Mouse (Mus musculus): ENCODE measurements at regions not wholly inside any gene's neighbourhood (a gene's known extent, or its start where the extent isn't known, plus 50 kb on each side); places are given as distances from the start of the nearest gene placed in this dataset.
A peak's percentile ranks its signal among the peaks of the same experiment; 100 is the strongest.

DNA sequence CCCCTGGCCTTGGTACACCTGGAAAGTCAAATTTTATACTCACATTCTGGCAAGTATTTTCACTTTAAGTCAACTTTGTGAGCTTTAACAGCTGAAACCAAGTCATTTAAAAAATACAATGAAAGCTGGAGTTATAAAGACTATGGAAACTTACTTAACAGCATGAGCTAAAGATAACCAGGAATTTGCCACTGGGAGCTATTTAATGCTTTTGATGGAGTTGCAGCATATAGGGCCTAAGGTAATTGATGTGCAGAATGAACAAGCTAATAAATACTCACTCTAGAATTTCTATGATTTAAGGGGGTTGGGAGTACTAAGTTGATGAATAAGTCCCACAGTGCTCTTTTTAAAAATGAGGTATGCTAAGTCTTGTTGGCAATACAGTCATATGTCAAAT lies 463.5 kb upstream of the Dmac1 start:
- no peak for DNase-seq (ENCODE audit: extremely low read depth, low read depth)

DNA sequence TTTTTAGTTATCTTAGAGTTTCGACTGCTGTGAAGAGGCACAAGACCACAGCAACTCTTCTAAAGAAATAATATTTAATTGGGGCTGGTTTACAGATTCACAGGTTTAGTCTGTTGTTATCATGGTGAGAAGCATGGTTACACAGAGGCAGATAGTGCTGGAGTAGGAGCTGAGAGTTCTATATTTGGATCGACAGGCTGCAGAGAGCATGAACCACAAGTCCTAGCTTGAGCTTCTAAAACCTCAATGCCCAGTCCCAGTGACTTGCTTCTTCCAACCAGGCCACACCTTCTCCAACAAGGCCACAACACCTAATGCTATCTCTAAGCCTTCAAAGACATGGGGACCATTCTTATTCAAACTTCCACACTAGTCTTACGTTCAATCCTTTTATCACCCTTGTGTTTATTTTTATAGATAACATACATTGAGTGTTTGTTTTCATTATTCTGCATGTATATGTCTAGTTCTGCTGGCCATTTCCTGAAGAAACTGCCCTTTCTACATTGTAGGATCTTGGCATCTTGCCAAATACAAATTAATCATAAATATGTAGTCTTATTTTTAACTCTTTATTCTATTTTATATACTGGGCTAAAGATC lies 452.8 kb upstream of the Dmac1 start:
- DNase-seq (ENCODE audit: extremely low read depth, low read depth): no peak

DNA sequence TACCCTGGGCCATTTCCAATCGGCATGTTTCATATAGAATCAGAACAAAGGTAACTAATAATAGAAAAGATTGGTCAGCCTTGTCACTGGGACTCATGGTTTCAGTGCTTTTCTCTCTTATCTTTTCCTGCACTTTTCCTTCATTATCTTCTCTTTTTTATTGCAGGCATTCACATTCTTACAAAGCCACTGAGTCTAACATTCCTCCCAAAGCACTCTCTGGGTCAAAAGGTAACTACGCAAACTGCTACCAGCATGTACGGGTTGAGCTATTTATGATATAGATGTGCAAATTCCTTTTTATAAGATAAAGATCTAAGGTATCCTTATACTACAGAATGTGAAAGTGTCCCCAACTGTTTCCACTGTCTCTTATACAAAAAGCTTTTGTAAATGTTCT lies 436.5 kb upstream of the Dmac1 start:
- no peak for DNase-seq (ENCODE audit: extremely low read depth, low read depth)

DNA sequence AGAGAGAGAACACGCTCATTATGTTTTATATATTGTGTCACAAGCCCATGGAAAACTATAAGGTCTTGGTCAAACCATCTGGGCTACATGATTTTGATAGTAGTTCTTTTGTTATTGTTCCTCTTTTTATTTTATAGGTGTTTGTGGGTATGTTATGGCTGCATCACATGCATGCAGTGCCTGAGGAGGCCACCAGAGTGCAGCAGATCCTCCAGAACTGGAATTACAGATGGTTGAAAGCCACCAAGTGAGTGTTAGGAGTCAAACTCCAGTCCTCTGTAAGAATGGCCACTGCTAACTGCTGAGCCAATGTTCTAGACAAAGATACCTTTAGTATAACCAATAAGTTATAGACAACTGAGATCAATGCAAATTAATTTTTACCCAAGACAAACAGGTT lies 435.9 kb upstream of the Dmac1 start:
- DNase-seq (ENCODE audit: extremely low read depth, low read depth): peak; percentile 18

DNA sequence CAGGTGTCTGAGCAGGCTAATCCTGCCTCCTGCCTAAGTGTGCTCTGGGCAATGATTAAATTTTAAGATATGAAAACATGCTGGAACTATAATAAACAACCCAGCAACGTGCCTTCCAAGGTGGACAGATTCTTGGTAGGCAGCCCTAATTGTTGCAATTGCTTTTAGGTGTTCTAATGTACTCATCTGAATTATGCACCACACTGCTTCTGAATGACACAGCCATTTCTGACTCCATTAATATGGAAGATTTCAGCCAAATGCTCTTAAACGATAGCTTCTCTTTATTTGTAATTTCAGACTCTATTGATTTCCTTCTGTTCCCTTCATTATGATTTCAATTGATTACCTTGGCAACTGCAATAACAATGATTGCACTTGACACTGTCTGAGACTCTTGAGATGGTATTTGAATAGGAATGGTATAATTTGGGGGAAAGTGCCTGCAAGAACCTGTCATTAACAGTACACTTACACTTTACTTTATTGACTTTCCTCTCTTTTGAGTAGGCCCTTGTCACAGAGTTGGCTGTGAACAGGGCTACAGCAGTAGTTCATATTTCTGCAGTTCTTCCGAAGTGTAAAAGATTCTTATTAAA lies 422.8 kb upstream of the Dmac1 start:
- DNase-seq (ENCODE audit: extremely low read depth, low read depth): no peak

DNA sequence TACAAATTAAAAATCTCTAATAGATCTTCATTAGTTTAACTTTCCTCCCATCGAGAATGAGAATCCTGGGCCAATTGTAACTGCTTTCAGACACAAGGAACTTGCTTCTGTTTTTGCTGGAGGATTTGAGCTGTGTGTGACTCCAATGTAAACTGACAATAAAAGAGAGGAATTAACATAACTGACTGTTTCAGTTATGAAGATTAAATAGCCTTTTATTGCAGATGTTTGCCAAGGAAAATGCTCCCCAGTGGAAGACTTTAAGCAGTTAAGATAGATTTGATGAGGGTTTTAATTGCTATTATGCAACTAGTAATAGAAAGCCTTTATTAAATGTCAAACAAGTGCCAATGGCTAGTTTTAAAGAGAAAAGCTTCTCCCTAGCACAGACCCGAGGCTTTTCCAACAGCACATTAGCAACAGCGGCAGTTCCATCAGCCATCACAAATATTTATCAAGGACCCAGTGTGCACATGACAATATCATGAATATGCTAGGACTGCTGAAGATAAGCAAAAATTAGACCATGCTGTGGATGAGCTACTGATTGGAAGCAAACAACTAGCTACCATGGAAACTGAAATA lies 398.6 kb upstream of the Dmac1 start:
- no peak for DNase-seq (ENCODE audit: extremely low read depth, low read depth)

DNA sequence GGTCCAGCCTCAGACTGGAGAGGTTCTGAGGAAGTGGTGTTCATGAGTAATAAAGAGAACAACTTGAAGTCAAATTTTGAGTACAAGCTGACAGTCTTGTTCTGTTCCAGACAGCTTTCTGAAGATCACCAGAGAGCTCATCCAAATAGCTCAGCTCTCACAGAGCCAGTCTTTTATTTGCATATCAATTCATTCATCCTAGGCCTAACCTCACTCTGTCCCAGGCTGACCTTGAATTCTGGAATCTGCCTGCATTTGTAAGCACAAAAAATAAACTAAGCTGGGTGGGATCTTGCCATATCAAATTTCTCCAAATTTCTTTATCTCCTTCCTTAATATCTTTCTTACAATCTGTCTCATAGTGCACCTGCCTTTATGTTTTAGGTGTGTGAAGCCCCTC lies 362.9 kb upstream of the Dmac1 start:
- no peak for DNase-seq (ENCODE audit: extremely low read depth, low read depth)

DNA sequence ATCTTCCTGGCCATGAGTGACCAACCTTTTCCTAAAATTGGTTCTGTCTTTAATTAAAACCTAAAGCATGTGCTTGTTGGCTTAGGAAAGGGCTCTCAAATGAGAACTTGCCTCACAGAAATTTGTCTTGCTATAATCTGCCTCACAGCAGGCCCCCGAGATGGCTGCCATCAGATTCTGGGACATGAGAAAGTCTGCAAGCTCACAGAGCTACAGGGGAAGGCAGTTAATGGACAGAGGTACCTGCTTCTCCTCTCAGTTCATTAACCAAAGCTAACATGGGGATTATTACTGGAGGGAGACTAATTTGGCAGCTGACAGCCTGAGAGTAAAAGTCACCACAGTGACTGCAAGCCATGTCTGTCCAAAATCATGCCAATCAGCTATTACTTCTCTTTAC lies 358.5 kb upstream of the Dmac1 start:
- DNase-seq (ENCODE audit: extremely low read depth, low read depth): no peak

DNA sequence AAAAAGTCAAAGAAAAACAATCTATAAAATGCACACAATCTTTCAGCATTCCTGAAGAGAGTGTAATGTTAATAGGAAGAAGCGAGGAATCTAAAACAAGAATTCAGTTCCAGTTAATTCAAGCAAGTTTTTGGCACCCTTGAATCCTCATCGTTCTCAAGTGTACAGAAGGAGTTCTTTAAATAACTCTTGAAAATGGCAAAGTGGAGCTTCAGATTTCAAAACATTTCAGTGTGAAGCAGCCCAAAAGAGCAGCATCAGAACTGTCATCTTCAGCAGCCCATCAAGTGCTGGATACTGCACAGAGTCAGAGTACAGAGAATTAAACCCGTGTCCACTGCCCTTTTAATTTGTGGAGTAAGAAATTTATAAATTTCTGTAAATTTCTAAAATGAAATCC lies 311.8 kb upstream of the Dmac1 start:
- no peak for DNase-seq (ENCODE audit: extremely low read depth, low read depth)

DNA sequence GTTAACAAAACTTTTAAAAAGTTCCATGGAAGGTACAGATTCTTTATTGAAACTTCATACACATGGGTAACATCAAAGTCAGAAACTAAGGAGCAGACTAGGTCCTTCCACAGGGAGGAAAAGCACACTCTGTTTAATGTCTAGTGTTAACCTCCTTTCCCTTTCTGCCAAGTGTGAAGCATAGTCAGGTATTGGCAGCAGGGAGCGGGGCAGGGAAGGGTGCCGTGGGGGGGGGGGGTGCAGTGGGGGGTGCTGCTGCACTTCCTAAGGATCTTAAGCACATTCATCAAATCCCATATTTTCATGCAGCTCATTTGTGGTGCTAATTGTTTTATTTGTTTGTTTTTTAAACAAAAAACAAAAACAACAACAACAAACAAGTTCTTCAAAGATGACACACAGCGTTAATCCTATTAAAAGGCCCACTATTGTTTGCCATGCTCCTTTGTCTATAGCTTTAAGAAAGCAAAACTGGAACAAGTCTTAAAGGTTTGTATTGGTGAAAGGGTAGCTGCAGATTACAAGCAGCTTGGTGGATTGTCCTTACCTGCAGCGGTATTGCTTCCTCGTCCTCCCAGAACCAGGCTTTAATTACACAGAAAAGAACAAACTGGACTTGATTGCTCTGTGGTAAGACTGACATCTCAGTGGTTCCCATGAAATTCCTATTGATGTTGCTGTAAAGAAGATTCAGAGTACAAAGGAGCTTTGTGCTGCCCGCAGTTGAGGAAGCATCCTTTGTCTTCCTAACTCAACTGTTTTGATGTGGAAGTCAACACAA lies 310.2 kb upstream of the Dmac1 start:
- DNase-seq (ENCODE audit: extremely low read depth, low read depth): no peak

DNA sequence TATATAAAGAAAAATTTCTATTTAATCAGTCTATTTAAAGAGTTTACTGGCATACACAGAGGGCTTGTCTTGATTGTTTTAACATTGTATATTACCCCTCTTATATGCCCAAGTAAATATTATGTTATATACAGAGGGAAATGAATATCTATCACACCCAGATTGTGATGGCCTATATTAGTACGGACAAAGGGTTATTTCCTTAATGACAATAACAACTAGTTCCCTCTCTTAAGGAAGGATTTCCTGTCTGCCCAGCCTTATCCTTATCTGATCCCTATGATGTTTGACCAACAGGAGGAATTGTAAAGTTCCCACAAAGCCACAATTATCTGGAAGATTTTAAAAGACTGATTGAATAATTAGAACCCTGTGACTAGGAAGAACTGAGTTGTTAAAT lies 301.8 kb upstream of the Dmac1 start:
- DNase-seq (ENCODE audit: extremely low read depth, low read depth): no peak

DNA sequence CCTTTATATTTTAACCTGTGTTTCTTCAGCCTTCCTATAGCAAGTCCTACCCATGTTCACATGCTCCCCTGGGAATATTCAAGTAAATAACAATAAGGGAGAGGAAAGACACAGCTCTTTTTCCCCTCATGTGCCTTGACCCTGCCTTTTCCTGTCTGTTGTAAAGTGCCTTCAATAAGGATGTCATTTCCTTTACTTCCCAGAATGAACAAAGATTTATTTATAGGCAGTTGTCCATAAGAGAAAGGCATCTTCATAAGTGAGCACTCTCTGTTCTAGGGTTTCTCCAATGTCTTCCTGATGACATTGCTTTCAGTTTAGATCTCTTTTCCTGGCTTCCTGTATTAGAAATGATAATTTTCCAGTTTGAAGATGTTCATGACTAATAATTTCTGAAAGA lies 294.5 kb upstream of the Dmac1 start:
- no peak for DNase-seq (ENCODE audit: extremely low read depth, low read depth)

DNA sequence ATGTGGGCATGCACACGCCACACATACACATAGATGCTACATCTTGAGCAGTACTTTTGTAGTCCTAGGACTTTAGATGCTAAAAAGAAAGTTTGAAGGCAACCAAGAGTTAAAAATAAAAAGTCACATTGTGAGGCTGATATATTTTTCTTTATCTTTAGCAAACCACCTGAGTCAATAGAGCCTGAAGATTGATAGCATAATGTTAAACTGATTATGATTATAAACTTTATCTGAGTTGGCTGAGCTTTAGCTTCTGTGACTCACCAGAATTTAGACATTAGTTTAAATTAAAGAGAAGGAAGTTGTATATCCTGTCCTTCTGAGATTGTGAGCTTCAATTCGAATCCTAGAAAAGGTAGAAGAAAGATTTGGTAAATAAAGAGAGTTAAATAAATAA lies 289.5 kb upstream of the Dmac1 start:
- DNase-seq (ENCODE audit: extremely low read depth, low read depth): no peak

DNA sequence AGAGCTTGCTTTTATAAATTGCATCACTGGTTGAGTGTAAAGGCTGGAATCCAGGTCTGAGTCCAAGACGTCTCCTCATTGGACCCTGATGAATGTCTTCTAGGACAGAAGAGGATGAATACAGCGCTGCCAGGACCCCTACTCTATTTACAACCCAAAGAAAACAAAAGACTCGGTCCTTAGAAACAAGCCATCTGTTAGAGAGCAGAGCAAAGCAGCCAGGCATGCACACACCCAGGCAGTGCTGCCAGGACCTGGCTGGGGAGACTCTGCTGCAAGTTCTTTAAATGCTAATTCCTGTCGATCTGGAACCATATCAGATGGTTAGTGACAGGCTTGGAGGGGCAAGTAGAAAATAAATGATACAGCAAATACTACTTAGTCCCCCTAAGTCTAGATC lies 284.4 kb upstream of the Dmac1 start:
- DNase-seq (ENCODE audit: extremely low read depth, low read depth): no peak

DNA sequence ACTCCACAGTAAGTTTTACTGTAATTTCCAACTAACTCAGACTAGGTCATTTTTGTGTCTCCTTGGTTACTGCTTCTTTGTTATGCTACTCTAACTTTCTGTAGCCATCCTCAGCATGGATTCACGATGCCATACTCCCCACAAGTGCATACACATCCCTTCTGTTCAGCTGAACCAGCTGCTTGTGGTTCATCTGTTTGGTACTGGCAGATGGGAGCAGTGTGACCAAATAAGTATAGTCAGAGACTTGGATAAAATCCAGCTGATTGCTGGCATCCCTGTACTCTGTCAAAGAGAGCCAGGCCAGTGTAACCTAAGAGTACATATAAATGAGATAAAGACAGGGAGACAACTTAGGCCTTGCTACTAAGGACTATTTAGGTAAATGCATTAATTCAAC lies 283.7 kb upstream of the Dmac1 start:
- DNase-seq (ENCODE audit: extremely low read depth, low read depth): no peak

DNA sequence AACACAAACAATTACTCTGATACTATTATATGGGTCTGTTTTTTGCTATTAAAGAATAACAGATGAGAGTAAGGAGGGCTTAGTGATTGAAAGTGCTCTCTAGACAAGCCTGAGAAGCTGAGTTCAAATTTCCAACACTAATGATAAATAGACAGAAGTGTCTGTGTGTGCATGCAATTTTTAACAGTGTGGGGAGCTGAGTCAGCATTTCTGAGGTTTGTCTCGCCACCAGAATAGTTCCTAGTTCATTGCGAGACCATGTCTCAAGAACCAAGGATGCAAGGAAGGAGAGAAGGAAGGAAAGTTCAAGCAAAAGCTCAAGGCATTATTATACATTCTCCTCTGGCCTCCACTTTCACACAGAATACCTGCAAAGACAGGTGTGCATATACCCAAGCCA lies 259.7 kb upstream of the Dmac1 start:
- no peak for DNase-seq (ENCODE audit: extremely low read depth, low read depth)

DNA sequence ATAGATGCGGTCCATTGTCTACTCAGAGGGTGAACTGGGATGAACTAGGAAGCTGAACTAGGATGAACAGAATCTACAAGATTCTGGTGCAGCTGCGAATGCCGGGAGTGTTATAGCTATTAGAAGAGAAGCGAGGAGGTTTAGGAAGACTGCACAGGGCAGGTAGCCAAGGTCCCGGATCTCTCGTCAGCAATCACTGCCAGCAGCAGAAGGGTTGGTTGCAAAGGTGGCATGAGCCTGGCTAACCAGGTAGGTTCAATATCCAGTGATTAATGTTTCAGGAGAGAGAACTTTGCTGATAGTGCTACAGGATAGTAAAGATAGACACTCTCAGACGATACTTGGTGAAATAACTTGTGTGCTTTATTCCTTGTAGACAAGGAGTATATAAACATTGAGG lies 257.0 kb upstream of the Dmac1 start:
- DNase-seq (ENCODE audit: extremely low read depth, low read depth): no peak

DNA sequence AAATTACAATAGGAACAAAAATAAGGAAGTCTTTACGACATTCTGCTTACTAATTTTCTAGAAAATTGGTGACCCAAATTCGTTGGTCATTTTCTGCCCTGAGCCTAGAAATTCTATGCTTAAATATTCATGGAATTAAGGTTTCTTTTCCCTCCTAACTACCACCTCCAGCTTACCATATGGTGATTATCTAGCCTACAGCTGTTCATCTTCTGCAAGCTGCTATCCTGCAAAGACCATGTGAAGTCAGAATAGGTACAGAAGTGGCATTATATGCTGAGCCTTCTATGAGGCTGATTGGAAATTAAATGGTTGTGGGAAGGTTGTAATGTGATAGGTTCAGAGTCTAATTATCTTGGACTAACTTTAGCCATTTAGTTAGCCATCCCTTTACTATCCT lies 251.5 kb upstream of the Dmac1 start:
- DNase-seq (ENCODE audit: extremely low read depth, low read depth): no peak

DNA sequence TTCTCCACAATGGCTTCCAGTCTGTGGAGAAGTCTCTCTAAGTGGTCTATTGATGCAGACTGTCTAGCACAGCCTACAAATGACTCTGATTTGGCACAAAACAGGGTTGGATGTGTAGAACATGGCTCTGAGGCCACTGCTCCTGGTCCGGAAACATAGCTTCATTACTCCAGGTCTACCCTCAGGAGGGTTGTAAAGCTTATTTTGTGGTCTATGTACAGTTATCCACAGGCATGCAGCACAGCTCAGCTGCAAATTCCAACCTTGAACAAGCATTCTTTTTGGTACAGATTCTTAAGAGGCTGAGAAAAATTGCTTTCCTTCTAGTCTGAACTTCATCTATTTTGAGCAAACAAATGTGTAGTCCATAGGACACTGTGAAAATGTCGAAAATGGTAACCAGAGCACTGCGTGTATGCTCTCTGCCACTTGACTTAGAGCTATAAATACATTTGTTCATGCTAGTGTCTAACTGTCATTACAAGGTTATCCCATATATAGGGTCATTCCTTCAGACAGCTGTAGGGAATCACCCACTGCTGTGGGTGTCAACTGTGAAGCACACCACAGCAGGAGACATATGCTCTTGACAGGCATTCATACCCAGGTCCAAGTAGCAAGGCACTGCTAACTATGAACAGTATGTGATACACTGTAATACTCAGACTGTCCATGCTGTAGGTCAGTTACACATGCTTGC lies 239.5 kb upstream of the Dmac1 start:
- no peak for DNase-seq (ENCODE audit: extremely low read depth, low read depth)
